Mouse (Mus musculus): Measurements from ENCODE around the gene Ppp1r3f.

The Ppp1r3f gene

DNA sequence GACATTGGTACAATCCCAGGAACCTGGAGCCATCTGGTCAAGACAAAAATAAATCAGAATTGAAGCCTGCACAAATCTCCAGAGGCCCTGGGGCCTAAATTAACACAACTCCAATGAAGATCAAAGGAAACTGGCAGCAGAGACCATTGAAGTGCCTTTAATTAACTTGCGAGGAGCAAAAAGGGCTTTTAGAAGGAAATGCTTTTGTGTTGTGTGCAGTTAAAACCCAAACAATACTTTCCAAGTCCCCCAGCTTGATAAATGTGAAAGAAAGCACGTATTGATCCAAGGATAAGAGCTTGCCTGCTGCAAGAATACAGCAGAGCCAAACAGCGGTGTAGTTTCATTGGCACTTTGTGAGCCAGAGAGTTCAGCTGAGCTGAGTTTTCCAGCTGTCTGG lies 49.1 kb downstream of the Ppp1r3f start:
- DNase-seq, result no peak

Measured in cerebellum, adult 8-10 months (tissue).